Mouse (Mus musculus) forelimb bud, embryonic 11.5 days (tissue): Measurements from ENCODE around the gene Creb3l4.
"Not testable (repeated sequence)": the region's sequence is repeated elsewhere in the genome, so short reads cannot be mapped to it uniquely, and the experiment has no call there.

Experiments used
- DNase-seq: peaks from one replicate; pipeline ENCODE4 v3.0.0-alpha.2; 2012; ENCODE audit warnings: low read depth, low spot score

The Creb3l4 gene

GRCm38 (mm10) chr3:90265034-90265931 is 22.0 kb upstream of the Creb3l4 start, which contains the start of gene Dennd4b:
Gene Dennd4b, plus strand, starts transcription at chr3:90265185.
- peak; percentile 79 for DNase-seq

DNA sequence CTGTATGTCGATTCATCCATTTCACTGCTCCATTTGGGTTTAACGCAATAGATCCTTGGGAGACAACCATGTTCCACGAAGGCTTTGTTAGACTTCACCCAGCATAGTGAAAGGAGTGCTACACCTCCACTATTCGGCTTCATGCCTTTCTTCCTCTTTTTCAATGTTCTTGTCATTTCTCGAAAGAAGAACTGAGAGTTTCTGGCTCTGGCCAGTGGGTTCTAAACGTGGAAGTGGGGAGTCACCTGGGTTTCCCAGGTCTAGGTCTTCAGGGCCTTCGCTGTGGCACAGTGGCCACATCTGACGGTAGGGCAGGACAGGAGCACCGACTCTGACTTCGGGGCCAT is 21.3 kb upstream of the Creb3l4 start:
- no peak for DNase-seq

DNA sequence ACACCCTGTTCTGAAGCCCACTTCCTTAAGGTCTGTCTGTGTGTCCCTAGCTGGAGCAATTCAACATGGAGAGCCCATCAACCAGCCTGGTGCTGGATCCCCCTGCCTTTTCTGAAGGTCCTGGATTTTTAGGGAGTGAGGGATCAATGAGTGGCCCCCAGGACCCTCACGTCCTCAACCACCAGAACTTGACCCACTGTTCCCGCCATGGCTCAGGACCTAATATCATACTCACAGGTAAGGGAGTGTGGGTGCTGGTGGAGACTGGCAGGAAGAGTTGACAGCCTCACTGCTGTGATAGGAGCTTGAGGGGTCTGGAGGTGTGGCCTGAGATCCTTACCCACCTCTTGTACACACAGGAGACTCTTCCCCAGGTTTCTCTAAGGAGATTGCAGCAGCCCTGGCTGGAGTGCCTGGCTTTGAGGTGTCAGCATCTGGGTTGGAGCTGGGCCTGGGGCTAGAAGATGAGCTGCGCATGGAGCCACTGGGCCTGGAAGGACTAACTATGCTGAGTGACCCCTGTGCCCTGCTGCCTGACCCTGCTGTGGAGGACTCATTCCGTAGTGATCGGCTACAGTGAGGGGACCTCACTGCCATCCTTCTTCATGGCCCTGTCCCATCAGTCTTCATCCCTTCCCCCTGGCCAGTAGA is 19.9 kb upstream of the Creb3l4 start:
- no peak for DNase-seq

- DNase-seq: no peak
Measured at GRCm38 (mm10) chr3:90258521-90258920, 15.2 kb upstream of the Creb3l4 start.

DNA sequence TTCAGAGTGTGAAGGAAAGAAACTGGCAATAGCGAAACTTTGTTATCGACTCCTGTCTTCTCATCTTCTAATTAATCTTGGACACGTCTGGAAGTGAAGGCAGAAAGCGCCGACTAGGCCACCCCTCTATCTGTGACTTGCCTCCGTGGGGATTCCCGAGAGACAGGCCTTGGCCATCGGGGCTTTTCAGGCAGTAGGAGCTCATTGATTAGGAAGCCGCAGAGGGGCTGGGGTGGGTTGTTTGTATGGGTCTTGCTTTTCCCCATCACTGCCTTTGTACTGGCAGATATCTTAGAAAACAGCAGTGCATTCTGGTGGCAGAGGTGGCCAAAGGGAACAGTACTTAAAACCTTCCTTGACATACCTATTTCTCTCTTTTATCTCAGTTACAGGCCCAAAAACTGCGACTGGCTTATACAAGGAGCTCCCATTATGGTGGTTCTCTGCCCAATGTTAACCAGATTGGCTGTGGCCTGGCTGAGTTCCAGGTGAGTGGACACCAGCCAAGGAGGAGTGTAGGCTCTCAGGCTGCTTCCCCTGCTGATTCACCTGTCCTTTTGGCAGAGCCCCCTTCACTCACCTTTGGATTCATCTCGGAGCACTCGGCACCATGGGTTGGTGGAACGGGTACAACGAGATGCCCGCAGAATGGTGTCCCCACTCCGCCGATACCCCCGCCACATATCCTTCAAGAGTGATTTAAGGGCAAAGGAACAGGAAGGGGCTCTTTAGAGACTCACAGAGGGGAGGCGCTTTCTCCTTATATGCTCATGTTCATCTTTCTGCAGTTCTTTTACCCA is 13.6 kb upstream of the Creb3l4 start:
- DNase-seq: no peak

GRCm38 (mm10) chr3:90255784-90256353 is 12.6 kb upstream of the Creb3l4 start:
- no peak for DNase-seq

DNA sequence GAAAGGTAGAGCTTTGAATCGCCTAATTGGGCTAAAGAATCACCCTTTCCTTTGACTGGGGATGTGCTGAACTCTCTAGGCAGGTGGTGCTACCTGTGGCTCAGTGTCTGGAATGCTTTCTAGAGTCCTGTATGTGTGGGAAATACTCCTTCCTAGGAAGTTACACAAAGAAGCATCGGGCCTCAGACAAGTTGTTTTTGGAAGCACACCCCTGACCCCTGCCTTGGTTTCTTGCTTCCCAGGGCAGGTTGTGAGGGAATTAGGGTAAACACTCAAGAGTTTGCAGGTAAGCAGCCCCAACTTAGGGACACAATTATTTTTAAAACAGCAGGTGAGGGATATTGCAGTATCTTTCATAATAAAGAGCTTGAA is 11.9 kb upstream of the Creb3l4 start:
- DNase-seq: no peak

DNA sequence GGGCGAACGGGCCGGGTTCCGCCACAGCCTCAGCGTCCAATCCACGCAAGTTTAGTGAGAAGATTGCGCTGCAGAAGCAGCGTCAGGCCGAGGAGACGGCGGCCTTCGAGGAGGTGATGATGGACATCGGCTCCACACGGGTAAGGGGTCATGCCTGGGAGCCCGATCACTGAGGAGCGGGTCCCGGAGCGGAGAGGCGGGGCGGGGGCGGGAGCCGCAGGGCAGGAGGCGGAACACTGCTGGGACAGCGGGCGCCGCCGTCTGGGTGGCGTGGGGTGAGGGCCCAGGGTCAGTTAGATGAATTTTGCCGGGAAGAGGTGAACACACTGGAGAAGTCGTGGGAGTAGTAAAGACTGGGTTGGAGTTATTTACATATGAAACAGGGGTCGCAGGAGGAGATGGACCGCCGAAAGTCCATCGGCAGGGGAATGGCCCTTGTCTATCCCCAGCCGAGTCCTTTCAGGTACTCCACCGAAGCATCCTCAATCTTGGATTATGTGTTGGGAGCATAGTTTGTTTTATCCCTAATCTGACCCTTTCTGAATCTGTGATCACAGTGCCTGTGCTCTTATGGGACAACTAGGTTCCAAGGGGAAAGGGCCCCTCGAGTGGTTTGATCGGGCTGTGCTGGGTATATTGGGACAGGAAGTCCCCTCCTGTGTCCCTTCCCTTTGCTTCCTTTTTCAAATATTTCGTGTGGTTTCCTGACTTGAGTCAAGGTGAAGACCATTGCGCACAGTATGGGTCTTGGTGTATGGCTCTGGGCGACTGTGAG is 11.3 kb upstream of the Creb3l4 start:
- peak; percentile 19 for DNase-seq

- peak; percentile 97 for DNase-seq
Measured at GRCm38 (mm10) chr3:90253653-90254418, 10.5 kb upstream of the Creb3l4 start, which contains the start of gene Crtc2. Gene Crtc2, plus strand, starts transcription at chr3:90254163.

- not testable (repeated sequence) for DNase-seq
Measured at GRCm38 (mm10) chr3:90253174-90253573, 9.9 kb upstream of the Creb3l4 start.

DNA sequence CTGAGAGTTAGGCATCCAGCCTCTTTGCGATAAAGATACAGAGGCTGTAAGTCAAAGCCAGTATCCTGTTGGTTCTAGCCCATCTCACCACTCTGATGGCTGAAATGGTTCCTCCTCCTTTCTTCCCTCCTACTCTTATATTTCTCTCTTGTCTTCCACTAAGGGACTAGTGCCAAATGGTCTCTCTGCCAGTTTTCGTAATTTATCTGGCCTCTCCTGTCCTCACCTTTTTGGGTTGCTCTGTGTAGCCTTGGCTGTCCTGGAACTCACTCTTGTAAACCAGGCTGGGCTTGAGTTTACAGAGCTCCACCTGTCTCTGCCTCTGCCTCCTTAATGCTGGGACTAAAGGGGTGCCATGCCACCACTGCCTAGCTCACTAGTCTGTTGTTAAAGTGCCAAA is 9.3 kb upstream of the Creb3l4 start:
- DNase-seq: not testable (repeated sequence)

DNA sequence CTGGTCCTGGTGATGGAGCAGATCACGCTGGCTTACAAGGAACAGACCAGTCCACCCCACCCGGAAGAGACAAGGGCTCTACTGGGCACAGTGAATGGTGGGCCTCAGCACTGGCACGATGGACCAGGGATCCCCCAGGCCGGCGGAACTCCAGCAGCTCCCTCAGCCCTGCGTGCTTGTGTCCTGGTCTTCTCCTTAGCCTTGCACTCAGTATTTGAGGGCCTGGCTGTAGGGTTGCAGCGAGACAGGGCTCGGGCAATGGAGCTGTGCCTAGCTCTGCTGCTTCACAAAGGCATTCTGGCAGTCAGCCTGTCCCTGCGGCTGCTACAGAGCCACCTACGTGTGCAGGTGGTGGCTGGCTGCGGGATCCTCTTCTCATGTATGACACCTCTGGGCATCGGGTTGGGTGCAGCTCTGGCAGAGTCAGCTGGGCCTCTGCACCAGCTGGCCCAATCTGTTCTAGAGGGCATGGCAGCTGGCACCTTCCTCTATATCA is 8.5 kb upstream of the Creb3l4 start:
- not testable (repeated sequence) for DNase-seq

DNA sequence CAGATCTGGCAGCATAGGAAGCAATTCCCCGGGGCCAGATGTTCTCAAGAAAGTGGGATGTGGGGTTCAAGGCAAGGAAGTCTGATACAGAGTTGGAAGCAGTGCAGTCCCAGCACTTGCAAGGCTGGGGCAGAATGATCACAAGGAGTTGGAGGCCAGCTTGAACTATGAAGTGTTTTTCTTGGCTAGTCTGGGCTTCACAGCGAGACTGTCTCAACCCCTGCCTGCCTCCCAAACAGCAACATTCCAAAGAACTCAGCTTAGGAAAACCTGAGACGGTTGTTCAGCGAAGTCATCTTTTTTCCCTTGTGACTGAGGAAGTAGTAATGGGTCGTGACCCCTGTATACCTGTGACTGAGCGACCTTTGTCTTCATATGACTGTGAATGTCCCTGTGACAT is 7.5 kb upstream of the Creb3l4 start:
- DNase-seq: no peak

- DNase-seq: no peak
Measured at GRCm38 (mm10) chr3:90248746-90249100, 5.4 kb upstream of the Creb3l4 start.

- peak; percentile 96 for DNase-seq
Measured at GRCm38 (mm10) chr3:90247960-90248745, 4.8 kb upstream of the Creb3l4 start, which contains the start of gene Slc39a1. Gene Slc39a1, plus strand, starts transcription at chr3:90248172.

GRCm38 (mm10) chr3:90247630-90247959 is 4.3 kb upstream of the Creb3l4 start:
- DNase-seq: no peak

GRCm38 (mm10) chr3:90245406-90245805 is 2.1 kb upstream of the Creb3l4 start:
- no peak for DNase-seq

- DNase-seq: no peak
Measured at GRCm38 (mm10) chr3:90241669-90242358, 1.5 kb downstream of the Creb3l4 start.

GRCm38 (mm10) chr3:90241251-90241650 is 2.1 kb downstream of the Creb3l4 start:
- no peak for DNase-seq
